Comparison of ENCODE assay signal across 12 mouse cellular contexts in genomic region chr10:35711792-35712191, GRCm38 (mm10). TPM values are rescaled to one million over a fixed set of nuclear protein-coding genes. Genes with fewer than 3 reads are reported as not detected.
DNase-seq lines count a peak whose midpoint lies in the region; ATAC-seq and TF ChIP-seq lines count a peak whose summit lies in the region.
"Had no signal": no experiment of that assay in that cellular context is flagged by ENCODE, and none has a peak within 500 bp of the region (broad histone marks: within the 10 kb centered on the region; RNA-seq: fewer than 3 reads in every experiment).

TSS of gene Amd2 (minus strand) at chr10:35711892.

- TF ChIP-seq CTCF in left cerebral cortex, adult 2 months (IDR thresholded peaks at IDR 0.05), result no peak

- ATAC-seq in hematopoietic stem cell, adult 5-6 weeks (replicated peaks in 1 of 2; ENCODE audit: insufficient read depth in 1 of 2, low FRiP score in 2 of 2, low TSS enrichment in 1 of 2, low read depth in 1 of 2, poor library complexity in 2 of 2, severe bottlenecking in 2 of 2), result no peak

- no peak within 1 kb of the TSS for H3K27ac ChIP-seq in left cerebral cortex, adult 2 months
- H3K27ac ChIP-seq: lung, embryonic 15.5 days had no signal

- no peak within 1 kb of the TSS for H3K4me3 ChIP-seq in left cerebral cortex, adult 2 months
- H3K4me3 ChIP-seq: lung, embryonic 15.5 days had no signal

- DNase-seq in gastrocnemius, adult 8-10 months (ENCODE audit: low spot score in 2 of 2), result no peak
- no peak for DNase-seq in gastrocnemius, postnatal 4 days (ENCODE audit: low spot score in 2 of 2)
- no peak for DNase-seq in left cerebral cortex, adult 2 months (ENCODE audit: extremely low spot score in 1 of 2, low spot score in 2 of 2)
- DNase-seq in left cerebral cortex, adult 9 months (ENCODE audit: low spot score in 2 of 2), result no peak
- DNase-seq in left cerebral cortex, postnatal 4 days, result no peak
- no peak for DNase-seq in embryo, embryonic 10.5 days (ENCODE audit: low spot score)
- no peak for DNase-seq in kidney, adult 9 months
- DNase-seq: cerebellum, postnatal 10 days; kidney, postnatal 25 days; thymus, postnatal 14 days had no signal

- intact Hi-C loops in left cerebral cortex, adult 2 months (cut with DNase I), result no loop called here
- intact Hi-C loops in left cerebral cortex, postnatal 4 days (cut with DNase I), result no loop called here

RNA-seq across cellular contexts. Expression of gene Amd2, which starts in this region (rescaled TPM):
- 100 to 1,000 TPM in 2 of 4 experiments, 10 to 100 TPM in 2; 47.7 to 350 (median 190) TPM for total RNA-seq in gastrocnemius, adult 8-10 months (2022)
- 1 to 10 TPM; 7.2 to 9.2 TPM for total RNA-seq in gastrocnemius, postnatal 4 days (2021)
- total RNA-seq in left cerebral cortex, adult 2 months (2021), result 10 to 100 TPM; 25.2 to 30.8 TPM
- 10.3 and 28.4 TPM in 2 replicates for total RNA-seq in hematopoietic stem cell, adult 5-6 weeks (2017)
- total RNA-seq in left cerebral cortex, postnatal 4 days (2021), result 10 to 100 TPM; 16.6 to 21.8 TPM
